Mouse (Mus musculus) adrenal gland, adult 8-10 months (tissue): Measurements from ENCODE around the gene Olfr821. TPM values are rescaled to one million over a fixed set of nuclear protein-coding genes. Genes with fewer than 3 reads are reported as not detected.
"Not testable (repeated sequence)": the region's sequence is repeated elsewhere in the genome, so short reads cannot be mapped to it uniquely, and the experiment has no call there.

Experiments
- DNase-seq: peaks from one replicate; pipeline ENCODE4 v3.0.0; 2022
- total RNA-seq, 4 experiments: library from RNA; stranded (reverse); gene quantifications; 2 replicates each; pipeline ENCODE4 v1.2.4; 2022

Gene Olfr821
- total RNA-seq = not detected

DNA sequence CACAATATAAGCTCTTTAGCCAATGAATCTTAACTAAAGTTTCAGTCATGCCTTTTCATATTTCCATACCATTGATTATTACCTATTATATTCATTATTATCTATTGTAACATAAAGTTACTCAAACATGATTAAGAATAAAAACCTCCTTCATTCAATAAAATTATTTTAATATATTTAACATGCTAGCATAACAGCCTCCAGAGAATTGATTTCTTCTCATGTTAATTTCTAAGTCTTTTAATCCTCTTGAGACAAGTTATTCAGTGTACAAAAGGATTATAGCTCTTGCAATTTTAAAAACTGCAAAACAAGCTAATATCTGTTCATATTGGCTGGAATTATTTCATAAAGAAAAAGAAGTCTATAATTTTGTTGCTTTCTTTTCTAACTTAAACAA, at the start of gene Olfr821:
Olfr821 (plus strand) TSS at position 301 of the 400 bp plus-strand sequence.
- no peak for DNase-seq

DNA sequence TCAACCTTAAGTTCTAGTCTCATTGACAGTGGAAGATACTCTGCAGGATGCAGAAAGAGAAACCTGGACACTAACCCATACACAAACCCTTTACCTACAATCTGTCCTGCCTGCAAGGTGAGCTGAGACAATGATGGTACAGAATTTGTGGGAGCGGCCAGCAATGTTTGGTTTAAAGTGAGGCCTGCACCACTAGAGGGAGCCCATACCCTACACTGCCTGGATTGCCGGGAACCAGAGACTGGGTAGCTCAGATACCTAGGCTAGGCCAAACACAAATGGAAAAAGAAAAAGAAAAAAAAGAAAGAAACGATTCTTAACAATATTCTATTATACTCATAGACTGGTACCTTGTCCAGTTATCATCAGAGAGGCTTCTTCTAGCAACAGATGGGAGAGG, 48.3 kb upstream of the Olfr821 start:
- not testable (repeated sequence) for DNase-seq

DNA sequence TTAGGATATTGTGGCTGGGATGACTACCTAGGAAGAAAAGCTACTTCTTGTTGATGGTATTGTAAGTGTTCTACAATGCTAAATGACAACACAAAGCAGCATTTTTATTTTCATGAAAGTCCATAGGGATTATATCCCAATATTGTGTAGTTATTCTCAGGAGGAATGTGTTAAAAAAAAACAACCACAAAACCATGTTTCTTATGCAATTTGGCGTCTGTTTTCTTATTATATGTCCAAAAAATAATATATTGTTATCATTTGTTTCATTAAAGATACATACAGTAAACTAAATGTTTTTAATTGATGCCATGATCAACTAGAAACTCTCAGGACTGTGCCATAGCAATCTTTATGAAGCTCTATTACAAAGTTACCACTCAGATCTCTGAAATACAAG, 45.2 kb upstream of the Olfr821 start, which contains the start of gene Gm10310:
Gm10310 (minus strand) TSS at position 101 of the 400 bp plus-strand sequence.
- DNase-seq = not testable (repeated sequence)

DNA sequence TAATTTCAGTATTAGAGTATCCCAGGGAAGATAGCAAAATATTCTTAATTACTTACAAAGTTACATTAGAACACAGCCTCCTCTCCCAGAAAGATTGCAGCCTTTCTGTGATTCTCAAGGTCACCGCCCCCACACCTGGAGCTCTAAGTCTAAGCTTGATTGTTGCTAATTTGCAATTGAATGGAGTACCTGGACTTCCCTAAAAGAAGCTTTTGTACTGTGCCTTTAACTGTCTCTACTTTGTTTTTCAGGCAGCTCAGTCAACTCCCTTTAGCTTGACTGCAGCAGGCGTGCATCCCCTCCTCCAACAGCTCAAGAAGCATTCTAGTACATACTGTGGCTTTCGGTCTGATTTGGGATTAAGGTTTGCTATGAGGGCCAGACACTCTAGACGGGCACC, 26.0 kb upstream of the Olfr821 start:
- not testable (repeated sequence) for DNase-seq

DNA sequence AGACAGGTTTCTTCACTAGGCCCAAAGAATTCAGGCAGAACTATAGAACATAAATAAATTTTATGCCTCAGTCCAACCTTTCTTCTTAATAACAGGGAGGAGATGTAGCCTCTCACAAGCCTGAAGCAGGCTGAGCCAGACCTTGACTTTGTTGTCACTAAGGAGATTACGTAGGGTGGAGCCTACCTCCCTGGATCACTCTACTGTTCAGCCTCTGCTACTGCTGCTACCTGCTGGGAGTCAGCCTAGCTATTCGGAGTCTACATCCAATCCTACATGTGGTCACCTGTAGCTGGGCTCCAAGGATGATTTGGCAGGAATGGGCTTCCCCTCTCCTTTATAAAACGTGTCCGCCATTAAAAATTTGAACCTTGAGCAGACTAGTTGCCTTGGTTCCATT, 24.8 kb upstream of the Olfr821 start:
- DNase-seq = not testable (repeated sequence)

DNA sequence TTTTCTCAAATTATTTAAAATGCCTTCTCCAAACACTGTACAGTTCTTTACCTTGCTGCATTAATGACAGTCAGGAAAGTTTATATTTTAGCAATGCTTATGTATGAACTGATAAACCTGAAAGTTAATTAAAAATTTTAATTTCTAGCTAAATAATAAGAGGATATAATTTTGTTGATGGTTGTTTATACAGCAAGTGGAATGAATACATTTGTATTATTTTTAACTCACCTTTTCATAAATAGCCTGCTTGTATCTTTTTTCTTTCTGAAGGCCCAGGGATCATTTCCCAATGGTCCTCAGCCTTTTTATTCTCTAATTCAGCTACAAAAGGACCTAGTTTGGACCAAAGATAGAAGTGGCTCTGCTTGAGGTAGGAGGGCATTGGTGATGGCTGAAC, 17.8 kb upstream of the Olfr821 start, which contains the start of gene Olfr820:
Olfr820 (plus strand) TSS at position 301 of the 400 bp plus-strand sequence.
- DNase-seq = no peak

DNA sequence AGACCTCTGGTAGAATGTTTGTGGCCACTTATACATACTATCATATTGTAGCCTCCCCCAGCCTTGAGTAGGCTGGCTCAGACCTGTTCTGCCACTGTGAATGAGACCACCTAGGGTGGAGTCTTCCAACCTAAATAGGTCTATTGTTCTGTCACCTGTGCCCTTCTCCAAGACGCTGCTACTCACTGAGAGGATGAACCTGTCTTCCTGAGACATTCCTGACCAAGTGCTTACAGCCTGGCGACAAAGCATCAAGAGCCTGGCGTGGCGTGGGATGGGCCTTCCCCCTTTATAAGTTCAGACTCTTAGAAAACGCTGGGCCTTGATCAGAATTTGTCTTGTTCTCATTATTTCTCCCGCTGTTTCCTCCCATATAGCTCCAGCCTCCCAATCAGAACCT, 6.9 kb downstream of the Olfr821 start:
- DNase-seq = no peak

DNA sequence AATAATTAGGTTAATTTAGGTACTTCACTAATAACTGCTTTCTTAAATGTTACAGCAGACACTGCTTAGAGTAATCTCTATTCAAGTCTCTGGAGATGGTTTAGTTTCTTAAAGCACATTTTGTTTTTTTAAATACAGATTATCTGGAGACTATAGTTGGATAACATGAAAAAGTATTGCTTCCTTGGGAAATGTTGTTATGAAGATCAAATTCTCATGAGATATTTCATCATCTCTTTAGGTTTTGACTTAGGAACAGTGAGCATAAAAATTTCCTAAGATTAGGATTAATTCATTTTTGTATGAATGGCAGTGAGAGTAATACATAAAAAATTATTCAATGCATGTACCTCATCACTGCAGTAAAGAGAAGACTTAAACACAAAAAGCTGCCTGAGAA, 40.8 kb downstream of the Olfr821 start, which contains the start of gene Olfr822:
Olfr822 (plus strand) TSS at position 301 of the 400 bp plus-strand sequence.
- no peak for DNase-seq

Other genes with a start within 250 kb of the Olfr821 start
- not detected for gene Olfr810, start 235.4 kb upstream of the Olfr821 start, total RNA-seq
- gene Olfr811, start 226.0 kb upstream of the Olfr821 start, total RNA-seq = not detected
- not detected for gene Olfr812, start 184.3 kb upstream of the Olfr821 start, total RNA-seq
- gene Olfr813, start 175.0 kb upstream of the Olfr821 start, total RNA-seq = not detected
- not detected for gene Olfr814, start 150.5 kb upstream of the Olfr821 start, total RNA-seq
- under 1 TPM in 1 of 4 experiments, not detected in 3; 0.32 TPM for gene Olfr815, start 124.5 kb upstream of the Olfr821 start, total RNA-seq
- not detected for gene Olfr816, start 114.8 kb upstream of the Olfr821 start, total RNA-seq
- gene Olfr818, start 81.2 kb upstream of the Olfr821 start, total RNA-seq = not detected
- gene Olfr819, start 63.1 kb upstream of the Olfr821 start, total RNA-seq = not detected
- gene Olfr247, start 54.2 kb upstream of the Olfr821 start, total RNA-seq = not detected
- gene Gm10310, start 45.3 kb upstream of the Olfr821 start, total RNA-seq = not detected
- not detected for gene Olfr820, start 17.7 kb upstream of the Olfr821 start, total RNA-seq
- gene Olfr822, start 40.9 kb downstream of the Olfr821 start, total RNA-seq = not detected
- gene Olfr823, start 85.0 kb downstream of the Olfr821 start, total RNA-seq = not detected
- not detected for gene Olfr824, start 99.7 kb downstream of the Olfr821 start, total RNA-seq
- gene Olfr825, start 136.4 kb downstream of the Olfr821 start, total RNA-seq = not detected
- not detected for gene Olfr826, start 153.8 kb downstream of the Olfr821 start, total RNA-seq
- gene Olfr827, start 184.1 kb downstream of the Olfr821 start, total RNA-seq = not detected
- 1 to 10 TPM in 3 of 4 experiments, under 1 TPM in 1; 0.45 to 2.2 (median 1.4) TPM for gene Neurod4, start 249.9 kb downstream of the Olfr821 start, total RNA-seq